Mouse (Mus musculus) heart, postnatal 10 days (tissue): ENCODE results near the gene Cpa1. TPM values are rescaled to one million over a fixed set of nuclear protein-coding genes. Genes with fewer than 3 reads are reported as not detected.

ENCODE experiments used
- total RNA-seq, 2 experiments: library from RNA; stranded (reverse); gene quantifications; 2 replicates each; pipeline ENCODE4 v1.2.3; 2021

The Cpa1 gene
- total RNA-seq, 2 experiments from 2014 or later: 3.2 to 3.4 TPM

Other genes with a start within 250 kb of the Cpa1 start
- gene Zc3hc1, start 248.2 kb upstream of the Cpa1 start, total RNA-seq: 10 to 100 TPM; 17.2 to 21.9 TPM
- 10 to 100 TPM; 68.3 to 70.4 TPM for gene Klhdc10, start 237.3 kb upstream of the Cpa1 start, total RNA-seq
- gene Tmem209, start 129.4 kb upstream of the Cpa1 start, total RNA-seq: 10 to 100 TPM; 12.0 to 13.3 TPM
- gene Ssmem1, start 129.4 kb upstream of the Cpa1 start, total RNA-seq: not detected
- gene Cpa2, start 97.6 kb upstream of the Cpa1 start, total RNA-seq: under 1 TPM; 0.17 to 0.65 TPM
- under 1 TPM in 1 of 2 experiments, not detected in 1; 0.10 TPM for gene Cpa4, start 70.8 kb upstream of the Cpa1 start, total RNA-seq
- not detected for gene Cpa5, start 28.2 kb upstream of the Cpa1 start, total RNA-seq
- gene Cep41, start 54.5 kb downstream of the Cpa1 start, total RNA-seq: 1 to 10 TPM; 2.3 to 4.1 TPM
- gene Mest, start 84.3 kb downstream of the Cpa1 start, total RNA-seq: 100 to 1,000 TPM; 192 to 215 TPM